Mouse (Mus musculus) C2C12 (cell line): ENCODE measurements around the gene Zfp365. TPM values are rescaled to one million over a fixed set of nuclear protein-coding genes. Genes with fewer than 3 reads are reported as not detected.

Experiments used
- H3K27me3 ChIP-seq: one replicate; pipeline ENCODE4 v1.6.1; 2011; ENCODE audit not compliant: control insufficient read depth, insufficient read depth, insufficient read length
- H3K36me3 ChIP-seq: one replicate; pipeline ENCODE4 v1.6.1; 2011; ENCODE audit not compliant: control insufficient read depth, insufficient read depth
- H3K4me3 ChIP-seq: one replicate; pipeline ENCODE4 v1.5.1; 2011; ENCODE audit warnings: mild to moderate bottlenecking, control low read depth; ENCODE audit not compliant: poor library complexity, insufficient read depth, severe bottlenecking
- H3K79me2 ChIP-seq: one replicate; pipeline ENCODE4 v1.6.1; 2011; ENCODE audit not compliant: control insufficient read depth, insufficient read depth
- H3K79me3 ChIP-seq: one replicate; pipeline ENCODE4 v1.6.1; 2011; ENCODE audit warnings: low read depth, control low read depth
- H3ac ChIP-seq: one replicate; pipeline ENCODE3; 2011; ENCODE audit warnings: low read depth; ENCODE audit not compliant: control insufficient read depth, insufficient read length
- CEBPB ChIP-seq: IDR thresholded peaks from one replicate; pipeline ENCODE4 v1.6.1; 2011; ENCODE audit warnings: low read depth, mild to moderate bottlenecking, control low read depth, moderate library complexity
- CTCF ChIP-seq: IDR thresholded peaks from one replicate; pipeline ENCODE4 v1.5.1; 2011; ENCODE audit not compliant: control insufficient read depth, insufficient read depth, insufficient read length
- FOSL1 ChIP-seq: IDR thresholded peaks from one replicate; pipeline ENCODE4 v1.8.0; 2011; ENCODE audit warnings: mild to moderate bottlenecking, low read length; ENCODE audit not compliant: poor library complexity, insufficient read depth, severe bottlenecking
- MAX ChIP-seq: IDR thresholded peaks from one replicate; pipeline ENCODE4 v1.6.1; 2011; ENCODE audit warnings: mild to moderate bottlenecking, control low read depth
- MYOD1 ChIP-seq: IDR thresholded peaks from one replicate; pipeline ENCODE4 v1.6.1; 2011; ENCODE audit warnings: low read depth; ENCODE audit not compliant: control insufficient read depth, insufficient read length
- MYOG ChIP-seq: IDR thresholded peaks from one replicate; pipeline ENCODE4 v1.6.1; 2011; ENCODE audit not compliant: control insufficient read depth, insufficient read length; ENCODE audit errors: extremely low read depth
- USF1 ChIP-seq: IDR thresholded peaks from one replicate; pipeline ENCODE4 v1.6.1; 2011; ENCODE audit warnings: low read depth, mild to moderate bottlenecking, control low read depth, moderate library complexity
- polyA plus RNA-seq: library from polyadenylated mRNA; unstranded; fragments of >200 nt; fragmentation: generic; extraction: Trizol; gene quantifications from one replicate; pipeline ENCODE4 v1.2.1, GENCODE M21; 2012; ENCODE audit warnings: missing spikeins

Zfp365 gene
- polyA plus RNA-seq, 1 experiment, result 14.1 TPM

DNA sequence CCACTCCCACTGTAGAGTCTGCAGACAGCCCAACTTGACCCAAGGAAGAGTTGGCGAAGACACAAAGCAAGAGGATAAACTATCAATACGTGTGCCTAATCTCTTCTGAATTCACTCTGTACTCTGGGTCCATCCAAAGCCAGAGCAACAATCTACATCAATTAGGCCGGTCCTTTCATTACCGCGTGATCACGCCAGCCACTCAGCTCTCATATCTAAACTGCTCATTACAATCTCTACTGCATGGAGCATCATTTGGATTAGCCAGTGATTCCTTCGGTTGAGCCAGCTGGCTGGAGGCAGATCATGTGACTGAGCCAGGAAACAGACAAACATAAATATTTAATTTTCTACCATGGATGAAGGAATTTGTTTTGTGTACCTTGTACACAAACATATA lies 17.8 kb downstream of the Zfp365 start:
- peaks cover 6% of the 10 kb centered on the region for H3K79me3 ChIP-seq
- peaks cover 38% of the 10 kb centered on the region for H3K36me3 ChIP-seq
- H3K79me2 ChIP-seq, result peaks cover 10% of the 10 kb centered on the region
- no peaks in the 10 kb centered on the region for H3K27me3 ChIP-seq
- no peak overlapping the region for H3ac ChIP-seq
- no peak overlapping the region for H3K4me3 ChIP-seq
- TF ChIP-seq MYOG, result no peak
- no peak for TF ChIP-seq MAX
- TF ChIP-seq USF1, result no peak
- TF ChIP-seq CTCF, result no peak
- no peak for TF ChIP-seq MYOD1
- TF ChIP-seq CEBPB, result no peak
- TF ChIP-seq FOSL1, result no peak

- no peaks in the 10 kb centered on the region for H3K27me3 ChIP-seq
- H3K36me3 ChIP-seq, result peaks cover 41% of the 10 kb centered on the region
- H3K79me2 ChIP-seq, result peaks cover 10% of the 10 kb centered on the region
- peaks cover 6% of the 10 kb centered on the region for H3K79me3 ChIP-seq
- TF ChIP-seq MAX (no peak), FOSL1 (no peak), MYOG (no peak), USF1 (no peak), CEBPB (no peak), MYOD1 (no peak), CTCF (no peak)
- no peak overlapping the region for H3K4me3 ChIP-seq
- no peak overlapping the region for H3ac ChIP-seq
Observed at GRCm38 (mm10) chr10:67894059-67894458, 18.4 kb downstream of the Zfp365 start.

GRCm38 (mm10) chr10:67893226-67893625 lies 19.2 kb downstream of the Zfp365 start:
- H3K79me3 ChIP-seq, result peaks cover 6% of the 10 kb centered on the region
- no peak for TF ChIP-seq CEBPB
- no peak for TF ChIP-seq CTCF
- no peak for TF ChIP-seq MAX
- no peak for TF ChIP-seq MYOG
- H3K27me3 ChIP-seq, result no peaks in the 10 kb centered on the region
- peaks cover 49% of the 10 kb centered on the region for H3K36me3 ChIP-seq
- H3K79me2 ChIP-seq, result peaks cover 10% of the 10 kb centered on the region
- H3ac ChIP-seq, result no peak overlapping the region
- no peak overlapping the region for H3K4me3 ChIP-seq

- Histone ChIP-seq H3K27me3 (no peaks in the 10 kb centered on the region), H3K79me3 (no peaks in the 10 kb centered on the region), H3K36me3 (peaks cover 46% of the 10 kb centered on the region), H3K79me2 (no peaks in the 10 kb centered on the region), H3ac (no peak overlapping the region), H3K4me3 (no peak overlapping the region)
- TF ChIP-seq USF1 (peak; percentile 34), CEBPB (no peak), MYOG (no peak)
Observed at GRCm38 (mm10) chr10:67891126-67891525, 21.3 kb downstream of the Zfp365 start.

- Histone ChIP-seq H3K79me3 (no peaks in the 10 kb centered on the region), H3K36me3 (peaks cover 38% of the 10 kb centered on the region), H3K4me3 (no peak overlapping the region), H3K79me2 (no peaks in the 10 kb centered on the region), H3ac (no peak overlapping the region), H3K27me3 (no peaks in the 10 kb centered on the region)
- TF ChIP-seq USF1, result no peak
- TF ChIP-seq FOSL1, result no peak
Observed at GRCm38 (mm10) chr10:67887971-67888370, 24.5 kb downstream of the Zfp365 start.

DNA sequence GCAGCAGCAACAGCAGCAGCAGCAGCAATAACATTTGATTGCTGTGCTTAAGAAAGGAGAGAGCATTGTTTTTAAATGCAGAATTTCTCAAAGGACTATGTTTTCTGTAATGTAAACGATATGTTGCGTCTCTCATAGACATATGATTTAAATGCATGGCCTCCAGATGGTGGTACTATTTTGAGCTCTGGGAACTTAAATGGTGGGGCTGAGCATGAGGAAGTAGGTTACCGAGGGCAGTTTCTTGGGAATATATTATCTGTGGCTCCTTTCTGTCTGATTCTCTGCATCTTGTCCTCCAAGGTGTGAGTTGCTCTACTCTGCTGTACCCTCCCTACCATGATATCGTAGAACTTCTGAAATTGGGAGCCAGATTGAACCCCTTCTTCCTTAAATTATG lies 31.8 kb downstream of the Zfp365 start:
- Histone ChIP-seq H3K4me3 (no peak overlapping the region), H3ac (no peak overlapping the region), H3K27me3 (no peaks in the 10 kb centered on the region), H3K79me2 (no peaks in the 10 kb centered on the region), H3K79me3 (no peaks in the 10 kb centered on the region), H3K36me3 (peaks cover 4% of the 10 kb centered on the region)
- no peak for TF ChIP-seq USF1
- TF ChIP-seq MYOG, result no peak
- no peak for TF ChIP-seq CEBPB
- no peak for TF ChIP-seq MYOD1
- no peak for TF ChIP-seq MAX
- TF ChIP-seq FOSL1, result no peak
- TF ChIP-seq CTCF, result no peak
